Mouse (Mus musculus) spleen, adult 10 weeks (tissue): ENCODE data around the gene Igfals. TPM values are rescaled to one million over a fixed set of nuclear protein-coding genes. Genes with fewer than 3 reads are reported as not detected.

Source experiments
- polyA plus RNA-seq: library from polyadenylated mRNA; stranded (reverse); fragments of 350-450 nt; fragmentation: Illumina TruSeq; extraction: RNeasy Lipid Tissue Mini Kit (QIAGEN cat#74804); gene quantifications from one replicate; pipeline ENCODE4 v1.2.3, GENCODE M21; 2015; ENCODE audit warnings: low replicate concordance; ENCODE audit not compliant: insufficient read depth

Gene Igfals
- polyA plus RNA-seq = 0.36 TPM

GRCm38 (mm10) chr17:24865776-24866175, at the start of gene Igfals:
Gene Igfals (plus strand): TSS chr17:24865997.

GRCm38 (mm10) chr17:24839842-24840241, 26.0 kb upstream of the Igfals start, which contains the start of gene Hagh:
Gene Hagh (plus strand): TSS chr17:24840143.

GRCm38 (mm10) chr17:24850065-24850772, 15.6 kb upstream of the Igfals start, which contains the start of gene Fahd1:
Gene Fahd1 (minus strand): TSS chr17:24850364.

GRCm38 (mm10) chr17:24886134-24886931, 20.5 kb downstream of the Igfals start, which contains the start of the genes Nubp2 and Spsb3:
Gene Nubp2 (minus strand): TSS chr17:24886349.
Gene Spsb3 (plus strand): TSS chr17:24886643.

DNA sequence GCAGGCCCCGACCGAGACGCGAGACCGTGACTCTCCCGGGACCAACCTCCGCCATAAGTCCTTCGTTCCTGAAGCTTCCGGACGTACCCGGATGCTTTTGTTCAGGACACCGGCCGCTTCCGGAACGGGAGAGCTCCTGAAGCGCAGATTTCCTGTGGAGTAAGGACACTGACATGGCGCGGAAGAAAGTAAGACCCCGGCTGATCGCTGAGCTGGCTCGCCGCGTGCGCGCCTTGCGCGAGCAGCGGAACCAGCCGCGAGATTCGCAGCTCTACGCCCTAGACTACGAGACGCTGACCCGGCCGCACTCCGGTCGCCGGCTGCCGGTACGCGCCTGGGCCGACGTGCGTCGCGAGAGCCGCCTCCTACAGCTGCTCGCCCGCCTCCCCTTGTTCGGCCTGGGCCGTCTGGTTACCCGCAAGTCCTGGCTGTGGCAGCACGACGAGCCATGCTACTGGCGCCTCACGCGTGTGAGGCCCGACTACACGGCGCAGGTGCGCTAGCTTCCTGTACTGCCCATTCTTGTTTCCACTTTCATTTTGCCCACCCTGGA, 29.3 kb downstream of the Igfals start, which contains the start of the genes Eme2 and Mrps34:
TSS of gene Eme2 (minus strand) at position 93 of the 553 bp plus-strand sequence.
TSS of gene Mrps34 (plus strand) at position 122 of the 553 bp plus-strand sequence.

GRCm38 (mm10) chr17:24896241-24896992, 30.6 kb downstream of the Igfals start, which contains the start of gene Nme3:
Gene Nme3 (plus strand): TSS chr17:24896500.

Other genes starting within 250 kb of the Igfals start
- 46.2 TPM for gene Tsc2, start 233.4 kb upstream of the Igfals start, polyA plus RNA-seq
- gene Nthl1, start 233.3 kb upstream of the Igfals start, polyA plus RNA-seq = 3.4 TPM
- 21.0 TPM for gene Slc9a3r2, start 215.7 kb upstream of the Igfals start, polyA plus RNA-seq
- not detected for gene Npw, start 207.5 kb upstream of the Igfals start, polyA plus RNA-seq
- 15.5 TPM for gene Zfp598, start 196.3 kb upstream of the Igfals start, polyA plus RNA-seq
- not detected for gene Syngr3, start 176.0 kb upstream of the Igfals start, polyA plus RNA-seq
- gene Gfer, start 169.8 kb upstream of the Igfals start, polyA plus RNA-seq = 16.0 TPM
- 4.3 TPM for gene Noxo1, start 169.8 kb upstream of the Igfals start, polyA plus RNA-seq
- 8.7 TPM for gene Tbl3, start 158.3 kb upstream of the Igfals start, polyA plus RNA-seq
- not detected for gene Rnf151, start 147.9 kb upstream of the Igfals start, polyA plus RNA-seq
- gene Rps2, start 147.9 kb upstream of the Igfals start, polyA plus RNA-seq = 1,280 TPM
- 148 TPM for gene Ndufb10, start 141.5 kb upstream of the Igfals start, polyA plus RNA-seq
- not detected for gene Rpl3l, start 138.2 kb upstream of the Igfals start, polyA plus RNA-seq
- 62.1 TPM for gene Msrb1, start 129.4 kb upstream of the Igfals start, polyA plus RNA-seq
- gene Hs3st6, start 113.0 kb upstream of the Igfals start, polyA plus RNA-seq = not detected
- gene Meiob, start 61.7 kb upstream of the Igfals start, polyA plus RNA-seq = 0.51 TPM
- gene Hagh, start 25.9 kb upstream of the Igfals start, polyA plus RNA-seq = 62.0 TPM
- gene Fahd1, start 15.6 kb upstream of the Igfals start, polyA plus RNA-seq = 9.4 TPM
- 30.4 TPM for gene Nubp2, start 20.4 kb downstream of the Igfals start, polyA plus RNA-seq
- 12.0 TPM for gene Spsb3, start 20.6 kb downstream of the Igfals start, polyA plus RNA-seq
- gene Eme2, start 29.1 kb downstream of the Igfals start, polyA plus RNA-seq = 12.4 TPM
- gene Mrps34, start 29.1 kb downstream of the Igfals start, polyA plus RNA-seq = 18.6 TPM
- 14.5 TPM for gene Nme3, start 30.5 kb downstream of the Igfals start, polyA plus RNA-seq
- gene Mapk8ip3, start 71.0 kb downstream of the Igfals start, polyA plus RNA-seq = 68.1 TPM
- gene Jpt2, start 94.7 kb downstream of the Igfals start, polyA plus RNA-seq = 50.0 TPM
- 25.7 TPM for gene Cramp1l, start 149.8 kb downstream of the Igfals start, polyA plus RNA-seq
- 42.9 TPM for gene Ift140, start 150.1 kb downstream of the Igfals start, polyA plus RNA-seq
- 19.4 TPM for gene Tmem204, start 217.6 kb downstream of the Igfals start, polyA plus RNA-seq
- gene Telo2, start 250.0 kb downstream of the Igfals start, polyA plus RNA-seq = 20.8 TPM